Mouse (Mus musculus): ENCODE measurements around the gene Tmc6.

GRCm38 (mm10) chr11:117718838-117719237 is 63.2 kb downstream of the Tmc6 start:
- TF ChIP-seq CTCF (IDR thresholded peaks at IDR 0.05; ENCODE audit: borderline replicate concordance, insufficient read depth, low read depth, low read length) (no peak), POLR2A (IDR thresholded peaks at IDR 0.05; ENCODE audit: borderline replicate concordance, insufficient read depth, low read length) (no peak)
